10 mouse cellular contexts compared by ENCODE assay signal in the genomic region with DNA sequence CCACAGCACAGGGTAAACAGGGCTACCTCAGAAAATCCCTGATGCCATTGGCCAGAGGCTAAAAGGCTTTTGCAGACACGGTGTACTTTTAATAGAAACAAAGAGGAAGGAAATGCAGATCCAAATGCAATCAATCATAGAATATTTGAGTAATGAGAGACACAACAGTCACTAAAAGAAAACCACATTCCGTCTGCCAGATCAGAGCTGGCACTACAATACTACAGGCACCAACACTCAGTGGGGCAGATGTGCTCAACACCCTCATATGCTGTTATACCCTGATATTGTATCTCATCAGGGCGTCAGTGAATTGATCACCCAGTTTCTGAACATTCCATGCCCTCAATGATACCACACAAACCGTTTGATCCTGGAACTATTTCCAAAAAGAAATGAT.
"Had no signal": no experiment of that assay in that cellular context is flagged by ENCODE, and none has a peak within 500 bp of the region (broad histone marks: within the 10 kb centered on the region; RNA-seq: fewer than 3 reads in every experiment).

No protein-coding gene starts in this region.

- H3K9me3 ChIP-seq: liver, embryonic 13.5 days had no signal

- H3K4me2 ChIP-seq: liver, embryonic 13.5 days had no signal

- DNase-seq: kidney, postnatal 14 days; layer of hippocampus, postnatal 36 days; liver, embryonic 13.5 days; lung, adult 2 months; lung, postnatal 14 days; lung, postnatal 4 days; midbrain, embryonic 14.5 days; thymus, adult 18-20 months; thymus, postnatal 36 days had no signal

- H3K4me3 ChIP-seq: left cerebral cortex, adult 2 months; liver, embryonic 13.5 days had no signal

- H3K27ac ChIP-seq: left cerebral cortex, adult 2 months; liver, embryonic 13.5 days had no signal

- H3K27me3 ChIP-seq: liver, embryonic 13.5 days had no signal

- H3K9ac ChIP-seq: liver, embryonic 13.5 days had no signal

- H3K36me3 ChIP-seq: liver, embryonic 13.5 days had no signal
